Mouse (Mus musculus) Patski (cell line): ENCODE measurements at regions not wholly inside any gene's neighbourhood (a gene's known extent, or its start where the extent isn't known, plus 50 kb on each side); places are given as distances from the start of the nearest gene placed in this dataset.
"Not testable (repeated sequence)": the region's sequence is repeated elsewhere in the genome, so short reads cannot be mapped to it uniquely, and the experiment has no call there.

Experiments used
- ATAC-seq: fragments of 100-300 bp; one replicate; pipeline ENCODE4 v1.8.0; 2021
- CTCF ChIA-PET: fragments of 350-600 bp; sonication (Branson Sonifier 250); formaldehyde crosslinking; loops from one replicate; lab custom pipeline; 2022; ENCODE audit warnings: inconsistent platforms; lab: Charles Lee
- POLR2A ChIA-PET: fragments of 350-600 bp; sonication (Branson Sonifier 250); formaldehyde crosslinking; loops from one replicate; lab custom pipeline; 2022; ENCODE audit warnings: antibody characterized with exemption, inconsistent platforms; lab: Charles Lee
- DNase-seq: peaks from one replicate; pipeline ENCODE4 v3.0.0-alpha.2; 2011; ENCODE audit warnings: low read depth, low spot score
- H3K27me3 ChIP-seq: fragments of 371-371 bp; one replicate; pipeline ENCODE4 v1.5.1; 2021
- CTCF ChIP-seq: fragments of 100-300 bp; IDR thresholded peaks from one replicate; pipeline ENCODE4 v1.5.1; 2021
- in situ Hi-C: fragments of 300-500 bp; cut with MboI; formaldehyde crosslinking; loops from 3 replicates; pipeline ENCODE4 v1.11.1; 2018; ENCODE audit warnings: low pct_unique_long_range_greater_than_20kb, mixed read lengths

DNA sequence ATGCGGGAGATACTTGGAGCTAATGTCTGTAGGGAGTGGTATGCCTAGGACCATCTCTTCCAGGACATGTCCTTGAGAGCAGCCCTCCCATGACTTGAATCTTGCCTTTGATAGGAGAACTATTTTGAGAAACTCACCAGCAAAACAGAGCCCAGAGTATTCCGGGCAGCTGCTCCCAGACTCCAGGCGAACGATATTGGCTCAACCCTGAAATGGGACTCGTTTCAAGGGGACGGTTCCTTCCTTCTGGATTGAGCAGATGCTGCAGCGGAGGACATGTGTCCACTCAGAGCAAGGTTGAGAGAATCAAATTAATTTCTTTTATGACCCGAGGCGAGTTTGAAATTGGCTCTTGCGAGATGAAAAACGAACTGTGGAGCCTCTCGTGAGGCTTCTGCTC, 105.7 kb downstream of the Nucb2 start:
- POLR2A ChIA-PET: no interaction called here
- CTCF ChIA-PET: no interaction called here
- ATAC-seq (no peak), DNase-seq (no peak)
- H3K27me3 ChIP-seq: no peaks in the 10 kb centered on the region
- in situ Hi-C loops: loop anchor here (5.0 to 10.0 kb wide), 3 partner anchors 78 to 255 kb away; no protein-coding TSS in a partner anchor
- TF ChIP-seq CTCF: no peak

DNA sequence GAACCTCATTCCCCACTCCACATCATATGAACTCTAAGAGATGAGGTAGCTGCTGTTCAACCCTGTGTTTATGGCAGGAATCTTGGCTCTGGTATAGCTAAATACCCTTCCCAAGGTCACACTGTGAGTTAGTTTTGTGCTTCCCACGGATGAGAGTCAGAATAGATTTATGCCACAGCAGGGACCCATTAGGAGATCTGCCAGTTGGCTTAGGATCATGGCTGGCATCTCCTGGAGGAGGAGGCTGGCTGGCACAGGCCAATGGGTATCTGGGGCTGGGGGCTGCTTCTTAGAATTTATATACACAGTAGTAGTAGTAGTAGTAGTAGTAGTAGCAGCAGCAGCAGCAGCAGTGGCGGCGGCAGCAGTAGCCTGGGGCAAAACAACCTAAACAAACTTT, 111.8 kb downstream of the Nucb2 start:
- DNase-seq (no peak), ATAC-seq (no peak)
- in situ Hi-C loops: no loop called here
- POLR2A ChIA-PET: no interaction called here
- no peaks in the 10 kb centered on the region for H3K27me3 ChIP-seq
- TF ChIP-seq CTCF: no peak
- CTCF ChIA-PET: no interaction called here

DNA sequence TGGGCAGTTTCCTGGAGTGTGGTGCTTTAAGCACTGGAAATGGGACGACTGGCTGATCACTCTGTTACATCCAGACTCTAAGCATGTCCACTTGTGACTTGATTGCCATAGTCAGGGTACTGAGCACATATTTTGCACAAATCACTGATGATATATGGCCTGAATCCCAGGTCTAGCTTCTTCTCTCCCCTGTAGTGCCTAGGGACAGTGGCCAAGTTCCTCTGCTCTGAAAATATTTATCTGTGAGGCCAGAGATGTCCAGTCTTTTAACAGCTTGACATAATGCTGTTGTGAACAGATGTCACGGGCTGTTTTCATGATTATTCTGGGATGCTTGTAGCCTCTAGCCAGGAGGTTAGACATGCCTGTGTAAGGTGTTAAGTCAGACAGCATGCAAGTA, 115.5 kb downstream of the Nucb2 start:
- ATAC-seq: no peak
- CTCF ChIA-PET: no interaction called here
- DNase-seq: no peak
- in situ Hi-C loops: no loop called here
- H3K27me3 ChIP-seq: peaks cover 8% of the 10 kb centered on the region
- TF ChIP-seq CTCF: no peak
- POLR2A ChIA-PET: no interaction called here

DNA sequence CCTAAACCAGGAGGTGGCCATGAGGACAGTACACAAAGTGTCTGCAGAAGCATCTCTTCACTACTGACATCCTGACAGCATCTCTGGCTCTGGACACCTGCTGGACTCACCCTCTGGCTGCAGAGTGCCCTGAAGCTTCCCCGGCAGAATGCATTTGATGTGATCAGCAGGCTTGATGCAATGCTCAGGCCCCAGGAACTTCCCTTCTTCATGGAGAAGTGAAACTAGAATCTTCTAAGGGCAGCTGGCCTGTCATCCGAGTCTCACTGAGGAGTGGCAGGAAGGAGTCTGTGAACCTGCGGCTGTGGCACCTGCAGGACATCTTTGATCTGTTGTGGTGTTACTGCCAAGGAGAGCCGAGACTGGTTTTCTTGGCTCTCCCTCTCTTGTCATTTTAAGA, 116.2 kb downstream of the Nucb2 start:
- in situ Hi-C loops: no loop called here
- no peak for DNase-seq
- ChIA-PET CTCF (no interaction called here), POLR2A (no interaction called here)
- peaks cover 8% of the 10 kb centered on the region for H3K27me3 ChIP-seq
- no peak for TF ChIP-seq CTCF
- no peak for ATAC-seq

DNA sequence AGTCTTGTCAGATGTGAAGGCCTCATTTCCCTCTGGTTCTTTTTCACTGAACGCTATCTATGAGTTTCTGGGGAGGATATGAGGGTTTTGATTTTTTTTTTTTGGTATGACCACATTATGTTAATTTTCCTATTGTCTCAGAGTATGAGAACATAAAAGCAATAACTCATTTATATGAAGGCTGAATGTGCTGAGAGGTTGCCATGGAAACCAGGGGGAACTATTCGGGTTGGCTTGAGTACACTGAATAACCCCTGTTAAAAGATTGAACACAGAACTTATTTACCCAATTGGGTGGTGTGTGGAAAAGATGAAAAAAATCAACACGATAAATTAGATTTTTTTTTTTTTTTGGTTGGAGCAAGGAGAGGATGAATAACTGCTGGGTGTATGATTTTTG, 129.0 kb downstream of the Nucb2 start:
- in situ Hi-C loops: no loop called here
- POLR2A ChIA-PET: no interaction called here

DNA sequence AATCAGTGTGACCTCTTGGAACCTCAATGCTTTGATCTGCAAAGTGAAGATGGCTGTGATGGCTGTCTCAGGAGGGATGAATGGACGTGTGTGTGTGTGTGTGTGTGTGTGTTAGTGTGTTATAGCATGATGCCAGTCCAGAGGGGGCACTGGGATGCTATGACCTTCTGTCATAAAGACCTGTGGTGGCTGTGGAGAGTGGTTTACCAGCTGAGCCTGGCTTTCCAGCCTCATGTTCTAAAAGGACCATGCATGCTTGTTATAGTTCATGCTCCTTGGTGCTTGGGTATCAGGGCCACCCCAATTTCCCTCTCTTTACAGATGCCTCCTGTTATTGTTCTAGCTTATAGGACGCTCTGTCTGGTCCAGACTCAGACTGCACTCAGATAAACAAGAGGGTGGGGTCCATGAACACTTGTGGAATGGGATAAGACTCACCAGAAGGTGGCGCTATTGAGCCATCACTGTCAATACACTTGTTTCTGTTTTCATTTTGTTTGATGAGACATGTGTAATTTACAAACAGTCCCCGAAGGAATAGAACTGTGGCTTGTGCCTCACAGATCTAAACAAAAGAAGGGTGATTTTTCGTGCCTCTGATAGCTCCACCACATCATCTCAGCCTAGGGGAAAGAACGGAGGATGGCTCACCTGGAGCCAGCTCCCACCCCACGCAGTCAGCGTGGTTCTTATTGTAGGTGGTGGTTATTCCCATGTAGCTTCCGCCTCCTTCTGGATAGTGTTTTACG, 140.9 kb downstream of the Nucb2 start:
- ChIA-PET POLR2A (no interaction called here), CTCF (interaction anchor here (0.8 to 1.3 kb wide), 2 partner anchors 9 to 734 kb away, joined by 3 read pairs; no protein-coding TSS in a partner anchor)
- peak; percentile 71 for TF ChIP-seq CTCF
- no peak for DNase-seq
- no peak for ATAC-seq
- H3K27me3 ChIP-seq: no peaks in the 10 kb centered on the region
- in situ Hi-C loops: loop anchor here (10.0 kb wide), 2 partner anchors 730 to 1460 kb away; no protein-coding TSS in a partner anchor

More for the DNA sequence above, 129.0 kb downstream of the Nucb2 start:
- H3K27me3 ChIP-seq: no peaks in the 10 kb centered on the region
- ATAC-seq: no peak
- CTCF ChIA-PET: no interaction called here
- no peak for DNase-seq
- TF ChIP-seq CTCF: no peak

DNA sequence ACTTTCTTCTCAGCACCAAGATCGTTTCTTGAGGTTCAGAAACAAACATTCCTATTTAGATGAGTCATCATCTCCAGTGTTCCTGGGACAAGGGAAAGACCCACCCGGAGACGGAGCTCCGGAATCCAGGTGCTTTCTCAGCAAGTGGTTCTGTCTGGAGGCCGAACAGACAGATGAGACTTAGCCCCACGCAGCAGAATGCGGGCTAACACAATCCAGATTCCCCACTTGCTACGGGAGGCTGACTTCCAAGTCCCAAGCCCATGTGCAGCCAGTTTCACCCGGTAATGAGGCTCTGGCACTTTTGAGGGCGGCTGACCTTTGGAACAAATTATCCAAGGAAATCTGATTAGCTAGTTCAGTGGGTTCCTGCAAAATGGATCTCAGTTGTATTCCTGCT, 150.3 kb downstream of the Nucb2 start:
- ATAC-seq (peak; percentile 79), DNase-seq (peak; percentile 54)
- in situ Hi-C loops: no loop called here
- ChIA-PET CTCF (interaction anchor here (0.9 kb wide), 1 partner anchor 9 kb away, joined by 3 read pairs; no protein-coding TSS in a partner anchor), POLR2A (no interaction called here)
- TF ChIP-seq CTCF: no peak
- no peaks in the 10 kb centered on the region for H3K27me3 ChIP-seq

DNA sequence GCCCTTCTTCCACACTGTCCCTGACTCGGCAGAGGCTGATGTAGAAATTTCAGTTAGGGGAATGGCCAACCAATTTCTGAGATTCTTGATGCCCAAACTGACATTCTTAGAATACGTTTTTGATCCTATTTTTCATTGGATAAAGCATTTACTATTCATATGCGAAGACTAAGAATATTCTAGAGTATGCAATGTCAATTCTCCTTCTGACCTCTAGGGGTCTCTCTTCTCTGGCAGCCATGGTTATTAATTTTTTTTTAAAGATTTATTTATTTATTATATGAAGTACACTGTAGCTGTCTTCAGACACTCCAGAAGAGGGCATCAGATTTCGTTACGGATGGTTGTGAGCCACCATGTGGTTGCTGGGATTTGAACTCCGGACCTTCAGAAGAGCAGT, 152.9 kb downstream of the Nucb2 start:
- CTCF ChIA-PET, in situ Hi-C loops, DNase-seq, POLR2A ChIA-PET, H3K27me3 ChIP-seq, ATAC-seq: not testable (repeated sequence)
- peak; percentile 31 for TF ChIP-seq CTCF

DNA sequence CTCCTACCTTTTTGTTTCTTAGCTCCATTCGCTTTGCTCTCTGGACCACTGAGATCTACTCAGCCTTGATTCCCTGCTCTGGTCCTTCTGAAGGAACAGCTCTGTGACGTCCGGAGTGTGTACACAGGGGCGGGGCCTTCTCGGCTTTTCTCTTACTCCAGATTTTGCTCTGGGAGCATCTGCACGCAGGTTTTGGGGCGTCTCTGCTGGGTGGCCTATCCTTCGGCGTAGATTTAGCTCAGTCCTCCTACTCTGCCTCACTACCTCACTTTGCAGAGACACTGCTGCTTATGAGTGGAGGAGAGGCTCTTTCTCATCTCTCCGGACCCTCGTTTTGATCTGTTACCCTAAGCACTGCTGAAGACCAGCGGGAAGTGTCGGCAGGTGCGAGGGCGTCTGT, 161.4 kb downstream of the Nucb2 start:
- DNase-seq (no peak), ATAC-seq (no peak)
- no peaks in the 10 kb centered on the region for H3K27me3 ChIP-seq
- ChIA-PET CTCF (no interaction called here), POLR2A (no interaction called here)
- TF ChIP-seq CTCF: no peak
- in situ Hi-C loops: no loop called here

DNA sequence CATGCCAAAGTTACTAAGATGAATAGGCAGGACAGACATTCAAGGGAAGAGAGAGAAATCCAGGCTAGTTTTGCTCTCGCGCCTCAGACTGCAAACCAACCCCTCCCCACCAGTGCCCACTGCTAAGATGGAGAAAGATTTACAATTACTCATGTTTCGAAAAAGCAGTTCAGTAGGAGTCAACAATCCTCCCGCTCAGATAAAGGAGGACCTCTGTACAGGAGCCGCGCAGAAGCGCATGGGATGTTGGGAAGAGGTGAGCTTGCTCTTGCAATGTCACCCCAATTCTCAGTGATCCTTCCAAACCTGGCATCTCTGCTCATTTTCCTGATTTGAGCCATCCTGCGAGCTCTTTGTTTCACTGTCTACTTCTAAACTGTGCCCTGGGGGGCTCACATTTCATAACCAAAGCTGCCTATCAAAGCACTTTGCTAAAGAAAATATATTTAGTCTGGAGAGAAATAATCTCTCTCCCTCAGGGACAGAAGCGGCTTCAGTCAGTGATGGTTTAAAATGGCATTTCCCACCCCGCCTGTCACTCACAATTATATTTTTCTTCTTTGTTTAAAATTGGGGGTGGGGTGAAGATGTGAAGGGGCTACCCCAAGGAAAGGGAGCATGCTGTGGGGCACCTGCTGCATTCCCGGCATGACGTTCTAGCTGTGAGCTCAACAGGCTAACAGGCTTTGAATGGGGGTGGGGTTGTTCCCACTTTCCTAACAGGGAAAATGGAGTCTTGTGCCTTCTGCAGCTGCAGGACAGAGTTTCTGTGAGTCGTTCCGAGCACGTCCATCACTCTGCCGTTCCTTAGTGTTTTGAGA, 170.2 kb downstream of the Nucb2 start:
- in situ Hi-C loops: no loop called here
- TF ChIP-seq CTCF: no peak
- DNase-seq (no peak), ATAC-seq (no peak)
- ChIA-PET POLR2A (no interaction called here), CTCF (interaction anchor here (1.6 kb wide), 1 partner anchor 11 kb away, joined by 3 read pairs; no protein-coding TSS in a partner anchor)
- no peaks in the 10 kb centered on the region for H3K27me3 ChIP-seq

DNA sequence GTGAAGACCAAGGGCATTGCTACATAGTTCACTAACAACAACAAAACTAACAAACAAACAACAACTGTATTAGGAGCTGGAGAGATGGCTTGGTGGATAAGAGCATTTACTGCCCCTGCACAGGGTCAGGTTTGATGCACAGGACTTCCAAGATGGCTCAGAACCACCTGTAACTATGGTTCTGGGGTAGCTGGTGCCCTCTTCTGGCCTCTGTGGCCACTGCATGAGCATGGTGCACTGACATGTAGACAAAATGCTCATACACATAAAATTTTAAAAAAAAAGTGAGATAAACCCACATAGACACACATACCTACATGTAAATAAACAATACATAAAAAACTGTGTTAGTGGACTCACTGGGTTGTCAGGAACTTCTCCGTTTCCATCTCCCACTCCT, 172.5 kb downstream of the Nucb2 start:
- no peak for ATAC-seq
- in situ Hi-C loops: no loop called here
- POLR2A ChIA-PET: no interaction called here
- no peak for DNase-seq
- H3K27me3 ChIP-seq: no peaks in the 10 kb centered on the region
- CTCF ChIA-PET: no interaction called here
- TF ChIP-seq CTCF: peak; percentile 15
